Mouse (Mus musculus): ENCODE results near the gene Mrnip.

DNA sequence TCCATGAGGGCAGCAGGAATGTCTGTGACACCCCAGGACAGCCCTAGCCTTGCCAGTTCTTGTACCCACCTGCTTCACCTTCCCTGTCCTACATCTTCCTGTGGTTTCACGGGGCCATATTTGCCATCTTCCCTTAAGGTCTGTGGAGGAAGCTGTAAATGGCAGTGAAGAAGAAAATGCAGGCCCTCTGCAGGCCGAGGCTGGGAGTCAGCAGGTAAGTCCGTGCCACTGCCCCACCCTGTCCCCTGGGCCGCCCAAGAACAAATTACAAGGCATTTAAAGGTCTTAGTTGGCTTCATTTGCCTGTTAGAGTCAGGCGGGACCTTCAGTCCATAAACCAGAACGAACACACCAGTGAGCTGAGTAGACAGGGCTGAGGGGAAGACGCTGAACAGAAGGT is 19.8 kb downstream of the Mrnip start:
- TF ChIP-seq CHD2 (IDR thresholded peaks at IDR 0.05; ENCODE audit: low read depth, low read length): no peak
- no peak for TF ChIP-seq ZNF384 (IDR thresholded peaks at IDR 0.05; ENCODE audit: low read depth, low read length)
- no peak for TF ChIP-seq HCFC1 (IDR thresholded peaks at IDR 0.05; ENCODE audit: borderline replicate concordance, insufficient read depth, low read length)
